Mouse (Mus musculus): ENCODE results near the gene Prcc.
"Not testable (repeated sequence)": the region's sequence is repeated elsewhere in the genome, so short reads cannot be mapped to it uniquely, and the experiment has no call there.

The Prcc gene

GRCm38 (mm10) chr3:87857666-87858065 lies 27.7 kb downstream of the Prcc start:
- in situ Hi-C loops (cut with MboI; ENCODE audit: low pct_unique_long_range_greater_than_20kb in 1 of 2, low sequenced_read_pairs in 2 of 2, unreplicated experiment in 1 of 2), result no loop called here

GRCm38 (mm10) chr3:87855936-87856335 lies 29.5 kb downstream of the Prcc start:
- in situ Hi-C loops (cut with MboI; ENCODE audit: low pct_unique_long_range_greater_than_20kb in 1 of 2, low sequenced_read_pairs in 2 of 2, unreplicated experiment in 1 of 2), result no loop called here

- in situ Hi-C loops (cut with MboI; ENCODE audit: low pct_unique_long_range_greater_than_20kb in 1 of 2, low sequenced_read_pairs in 2 of 2, unreplicated experiment in 1 of 2), result no loop called here
Measured at GRCm38 (mm10) chr3:87854795-87855568, 30.4 kb downstream of the Prcc start.

- in situ Hi-C loops (cut with MboI; ENCODE audit: low pct_unique_long_range_greater_than_20kb in 1 of 2, low sequenced_read_pairs in 2 of 2, unreplicated experiment in 1 of 2), result no loop called here
Measured at GRCm38 (mm10) chr3:87849117-87849516, 36.3 kb downstream of the Prcc start.

GRCm38 (mm10) chr3:87847680-87848079 lies 37.7 kb downstream of the Prcc start:
- in situ Hi-C loops (cut with MboI; ENCODE audit: low pct_unique_long_range_greater_than_20kb in 1 of 2, low sequenced_read_pairs in 2 of 2, unreplicated experiment in 1 of 2), result no loop called here

- in situ Hi-C loops (cut with MboI; ENCODE audit: low pct_unique_long_range_greater_than_20kb in 1 of 2, low sequenced_read_pairs in 2 of 2, unreplicated experiment in 1 of 2), result no loop called here
Measured at GRCm38 (mm10) chr3:87846650-87847110, 38.7 kb downstream of the Prcc start, which contains the start of gene Sh2d2a. Gene Sh2d2a, plus strand, starts transcription at chr3:87846755.

GRCm38 (mm10) chr3:87846186-87846585 lies 39.2 kb downstream of the Prcc start:
- in situ Hi-C loops (cut with MboI; ENCODE audit: low pct_unique_long_range_greater_than_20kb in 1 of 2, low sequenced_read_pairs in 2 of 2, unreplicated experiment in 1 of 2), result no loop called here

GRCm38 (mm10) chr3:87844981-87845380 lies 40.4 kb downstream of the Prcc start:
- in situ Hi-C loops (cut with MboI; ENCODE audit: low pct_unique_long_range_greater_than_20kb in 1 of 2, low sequenced_read_pairs in 2 of 2, unreplicated experiment in 1 of 2), result no loop called here

GRCm38 (mm10) chr3:87840858-87841257 lies 44.5 kb downstream of the Prcc start:
- in situ Hi-C loops (cut with MboI; ENCODE audit: low pct_unique_long_range_greater_than_20kb in 1 of 2, low sequenced_read_pairs in 2 of 2, unreplicated experiment in 1 of 2), result no loop called here

GRCm38 (mm10) chr3:87838622-87839021 lies 46.8 kb downstream of the Prcc start:
- in situ Hi-C loops (cut with MboI; ENCODE audit: low pct_unique_long_range_greater_than_20kb in 1 of 2, low sequenced_read_pairs in 2 of 2, unreplicated experiment in 1 of 2), result no loop called here

- in situ Hi-C loops (cut with MboI; ENCODE audit: low pct_unique_long_range_greater_than_20kb in 1 of 2, low sequenced_read_pairs in 2 of 2, unreplicated experiment in 1 of 2), result no loop called here
Measured at GRCm38 (mm10) chr3:87833482-87833881, 51.9 kb downstream of the Prcc start.

GRCm38 (mm10) chr3:87832109-87832859 lies 53.1 kb downstream of the Prcc start:
- in situ Hi-C loops (cut with MboI; ENCODE audit: low pct_unique_long_range_greater_than_20kb in 1 of 2, low sequenced_read_pairs in 2 of 2, unreplicated experiment in 1 of 2), result no loop called here

GRCm38 (mm10) chr3:87829025-87829424 lies 56.4 kb downstream of the Prcc start:
- in situ Hi-C loops (cut with MboI; ENCODE audit: low pct_unique_long_range_greater_than_20kb in 1 of 2, low sequenced_read_pairs in 2 of 2, unreplicated experiment in 1 of 2), result no loop called here

GRCm38 (mm10) chr3:87828435-87828834 lies 57.0 kb downstream of the Prcc start:
- in situ Hi-C loops (cut with MboI; ENCODE audit: low pct_unique_long_range_greater_than_20kb in 1 of 2, low sequenced_read_pairs in 2 of 2, unreplicated experiment in 1 of 2), result no loop called here

GRCm38 (mm10) chr3:87824206-87824605 lies 61.2 kb downstream of the Prcc start, which contains the start of gene Pear1:
Gene Pear1, minus strand, starts transcription at chr3:87824306.
- in situ Hi-C loops (cut with MboI; ENCODE audit: low pct_unique_long_range_greater_than_20kb in 1 of 2, low sequenced_read_pairs in 2 of 2, unreplicated experiment in 1 of 2), result not testable (repeated sequence)

- in situ Hi-C loops (cut with MboI; ENCODE audit: low pct_unique_long_range_greater_than_20kb in 1 of 2, low sequenced_read_pairs in 2 of 2, unreplicated experiment in 1 of 2), result no loop called here
Measured at GRCm38 (mm10) chr3:87818226-87818625, 67.2 kb downstream of the Prcc start.

- in situ Hi-C loops (cut with MboI; ENCODE audit: low pct_unique_long_range_greater_than_20kb in 1 of 2, low sequenced_read_pairs in 2 of 2, unreplicated experiment in 1 of 2), result no loop called here
Measured at GRCm38 (mm10) chr3:87816646-87817093, 68.7 kb downstream of the Prcc start.

- in situ Hi-C loops (cut with MboI; ENCODE audit: low pct_unique_long_range_greater_than_20kb in 1 of 2, low sequenced_read_pairs in 2 of 2, unreplicated experiment in 1 of 2), result no loop called here
Measured at GRCm38 (mm10) chr3:87816166-87816565, 69.2 kb downstream of the Prcc start.

- in situ Hi-C loops (cut with MboI; ENCODE audit: low pct_unique_long_range_greater_than_20kb in 1 of 2, low sequenced_read_pairs in 2 of 2, unreplicated experiment in 1 of 2), result no loop called here
Measured at GRCm38 (mm10) chr3:87812873-87813272, 72.5 kb downstream of the Prcc start.

Measured in mouse embryonic stem cell (cell line).